Mouse (Mus musculus) CH12.LX (cell line): ENCODE measurements around the gene Mettl23. TPM values are rescaled to one million over a fixed set of nuclear protein-coding genes. Genes with fewer than 3 reads are reported as not detected.

Experiments used
- DNase-seq: peaks from one replicate; pipeline ENCODE4 v3.0.0-alpha.2; 2013; ENCODE audit errors: extremely low read depth
- H3K27ac ChIP-seq: 2 replicates; pipeline ENCODE4 v1.5.1; 2012; ENCODE audit warnings: low read depth, mild to moderate bottlenecking, control low read depth, moderate library complexity; ENCODE audit not compliant: insufficient read depth
- H3K27me3 ChIP-seq: replicated peaks from 2 replicates; pipeline ENCODE3; 2012; ENCODE audit warnings: inconsistent platforms
- H3K36me3 ChIP-seq, 2 experiments: replicated peaks in 1 of 2; 2 replicates each; pipeline versions ENCODE3 to v1.6.1; 2012; ENCODE audit warnings: inconsistent platforms in 1 of 2, low read length in 1 of 2, mild to moderate bottlenecking in 1 of 2, mixed read lengths in 1 of 2, moderate library complexity in 1 of 2; ENCODE audit not compliant: control insufficient read depth in 1 of 2, insufficient read depth in 1 of 2
- H3K4me1 ChIP-seq, 2 experiments: 2 replicates each; pipeline ENCODE4 v1.6.1; 2012; ENCODE audit warnings: inconsistent platforms in 1 of 2, moderate library complexity in 1 of 2; ENCODE audit not compliant: insufficient read depth in 2 of 2, control insufficient read depth in 1 of 2
- H3K4me2 ChIP-seq: 2 replicates; pipeline ENCODE4 v1.6.1; 2012; ENCODE audit warnings: low read depth, mild to moderate bottlenecking, control low read depth; ENCODE audit not compliant: poor library complexity, insufficient read depth, severe bottlenecking
- H3K4me3 ChIP-seq, 3 experiments: fragments of 150-350 bp in 1 of 3; sonication (generic) in 1 of 3; replicated peaks in 1 of 3; 2 replicates each; pipeline versions ENCODE3 to v1.5.1; 2011 to 2012; ENCODE audit warnings: low read depth in 2 of 3, low read length in 2 of 3, mild to moderate bottlenecking in 2 of 3, moderate library complexity in 2 of 3, control low read depth in 1 of 3, improper control_type of control experiment in 1 of 3, inconsistent platforms in 1 of 3, mixed read lengths in 1 of 3; ENCODE audit not compliant: poor library complexity in 1 of 3
- H3K79me2 ChIP-seq: replicated peaks from 2 replicates; pipeline ENCODE4 v1.6.1; 2012; ENCODE audit warnings: mild to moderate bottlenecking, moderate library complexity; ENCODE audit not compliant: control insufficient read depth, poor library complexity, insufficient read depth, severe bottlenecking; ENCODE audit errors: extremely low read depth
- H3K9ac ChIP-seq: 2 replicates; pipeline ENCODE4 v1.6.1; 2012; ENCODE audit warnings: low read depth, mild to moderate bottlenecking, control low read depth, moderate library complexity; ENCODE audit not compliant: insufficient read depth
- H3K9me3 ChIP-seq: replicated peaks from 2 replicates; pipeline ENCODE3; 2012; ENCODE audit warnings: low read length, inconsistent platforms, mixed read lengths
- BHLHE40 ChIP-seq: IDR thresholded peaks from 2 replicates; pipeline ENCODE4 v1.6.1; 2011; ENCODE audit warnings: mild to moderate bottlenecking, low read depth, low read length, improper control_type of control experiment
- CHD2 ChIP-seq: IDR thresholded peaks from 2 replicates; pipeline ENCODE4 v1.6.1; 2011; ENCODE audit warnings: low read length, improper control_type of control experiment
- CTCF ChIP-seq, 2 experiments: IDR thresholded peaks in 1 of 2; conservative IDR thresholded peaks in 1 of 2; 2 replicates each; pipeline ENCODE4 v1.5.1; 2011 to 2012; ENCODE audit warnings: low read depth in 2 of 2, low read length in 2 of 2, improper control_type of control experiment in 1 of 2, inconsistent platforms in 1 of 2, mild to moderate bottlenecking in 1 of 2, moderate library complexity in 1 of 2
- E2F4 ChIP-seq: IDR thresholded peaks from 2 replicates; pipeline ENCODE4 v1.6.1; 2011; ENCODE audit warnings: low read depth, low read length, improper control_type of control experiment; ENCODE audit not compliant: insufficient replicate concordance
- ELF1 ChIP-seq: IDR thresholded peaks from 2 replicates; pipeline ENCODE4 v1.6.1; 2014; ENCODE audit warnings: low read depth, mild to moderate bottlenecking, inconsistent platforms, low read length, improper control_type of control experiment
- ETS1 ChIP-seq: conservative IDR thresholded peaks from 2 replicates; pipeline ENCODE4 v1.6.1; 2012; ENCODE audit warnings: low read depth, mild to moderate bottlenecking, inconsistent platforms, low read length, improper control_type of control experiment, moderate library complexity
- GABPA ChIP-seq: IDR thresholded peaks from 2 replicates; pipeline ENCODE4 v1.6.1; 2012; ENCODE audit warnings: low read depth, low read length, improper control_type of control experiment, inconsistent platforms; ENCODE audit not compliant: insufficient replicate concordance
- HCFC1 ChIP-seq: IDR thresholded peaks from 2 replicates; pipeline ENCODE4 v1.6.1; 2012; ENCODE audit warnings: low read depth, mild to moderate bottlenecking, inconsistent platforms, low read length, improper control_type of control experiment
- MAZ ChIP-seq: IDR thresholded peaks from 2 replicates; pipeline ENCODE4 v1.6.1; 2012; ENCODE audit warnings: low read depth, mild to moderate bottlenecking, inconsistent platforms, low read length, improper control_type of control experiment, moderate library complexity
- MEF2A ChIP-seq: IDR thresholded peaks from 2 replicates; pipeline ENCODE4 v1.6.1; 2014; ENCODE audit warnings: low read depth, mild to moderate bottlenecking, inconsistent platforms, low read length, improper control_type of control experiment, borderline replicate concordance
- PAX5 ChIP-seq: IDR thresholded peaks from 2 replicates; pipeline ENCODE4 v1.6.1; 2012; ENCODE audit warnings: low read length, inconsistent platforms, mixed read lengths
- POLR2A ChIP-seq: IDR thresholded peaks from 2 replicates; pipeline ENCODE4 v1.6.1; 2011; ENCODE audit warnings: low read depth, mild to moderate bottlenecking, improper control_type of control experiment, low read length
- POLR2AphosphoS2 ChIP-seq: IDR thresholded peaks from 2 replicates; pipeline ENCODE4 v1.6.1; 2011; ENCODE audit warnings: low read depth, low read length, improper control_type of control experiment
- TBP ChIP-seq: conservative IDR thresholded peaks from 2 replicates; pipeline ENCODE4 v1.6.1; 2011; ENCODE audit warnings: low read depth, low read length, improper control_type of control experiment
- USF1 ChIP-seq: IDR thresholded peaks from 2 replicates; pipeline ENCODE4 v1.6.1; 2014; ENCODE audit warnings: low read depth, mild to moderate bottlenecking, inconsistent platforms, low read length, improper control_type of control experiment
- USF2 ChIP-seq: conservative IDR thresholded peaks from 2 replicates; pipeline ENCODE4 v1.6.1; 2011; ENCODE audit warnings: low read depth, low read length, improper control_type of control experiment
- ZC3H11A ChIP-seq: IDR thresholded peaks from 2 replicates; pipeline ENCODE4 v1.6.1; 2012; ENCODE audit warnings: low read depth, mild to moderate bottlenecking, inconsistent platforms, low read length, improper control_type of control experiment
- ZMIZ1 ChIP-seq: IDR thresholded peaks from 2 replicates; pipeline ENCODE4 v1.6.1; 2012; ENCODE audit warnings: low read depth, mild to moderate bottlenecking, inconsistent platforms, low read length, improper control_type of control experiment
- dilution Hi-C: fragments of 300-500 bp; cut with MboI; formaldehyde crosslinking; loops from 2 replicates; pipeline ENCODE4 v1.14.3; 2020; ENCODE audit warnings: low sequenced_read_pairs; ENCODE audit not compliant: extremely low pct_unique_long_range_greater_than_20kb, extremely low pct_ligation_motif_present
- in situ Hi-C: fragments of 300-500 bp; cut with MboI; formaldehyde crosslinking; loops from 3 replicates; pipeline ENCODE4 v1.14.3; 2019; ENCODE audit warnings: low sequenced_read_pairs, low pct_ligation_motif_present, low pct_unique_long_range_greater_than_20kb, mixed read lengths
- polyA plus RNA-seq: library from polyadenylated mRNA; unstranded; fragments of >175 nt; gene quantifications from 2 replicates; pipeline ENCODE4 v1.2.1, GENCODE M21; 2012; ENCODE audit warnings: low read depth; ENCODE audit not compliant: insufficient read length
- total RNA-seq, 2 experiments: library from RNA; depleted of rRNA; stranded (reverse); fragments of 300-350 nt in 1 of 2; fragments of >200 nt in 1 of 2; gene quantifications; 2 replicates each; pipeline ENCODE4 v1.2.3; 2012 to 2014

The Mettl23 gene
- total and polyA plus RNA-seq, 3 experiments: 44.5 to 64.9 (median 63.7) TPM

GRCm38 (mm10) chr11:116846593-116847181 is 3.6 kb downstream of the Mettl23 start:
- Histone ChIP-seq H3K9ac (no peak overlapping the region), H3K79me2 (peaks cover 67% of the 10 kb centered on the region), H3K4me3 (no peak overlapping the region), H3K9me3 (no peaks in the 10 kb centered on the region), H3K27ac (0 out of 2 replicates have a peak overlapping the region, but pooled peaks have one; percentile 12), H3K4me1 (peaks cover 5 to 57% of the 10 kb centered on the region in 2 experiments; a peak in 3 of 4 replicates), H3K36me3 (peaks cover 25 to 51% of the 10 kb centered on the region in 2 experiments), H3K4me2 (no peak overlapping the region), H3K27me3 (no peaks in the 10 kb centered on the region)
- in situ Hi-C loops (no loop called here), dilution Hi-C loops (no loop called here)
- peak; percentile 34 for DNase-seq
- TF ChIP-seq USF2: peak; percentile 65
- no peak for TF ChIP-seq USF1
- TF ChIP-seq, all 38 proteins: peak for 1

DNA sequence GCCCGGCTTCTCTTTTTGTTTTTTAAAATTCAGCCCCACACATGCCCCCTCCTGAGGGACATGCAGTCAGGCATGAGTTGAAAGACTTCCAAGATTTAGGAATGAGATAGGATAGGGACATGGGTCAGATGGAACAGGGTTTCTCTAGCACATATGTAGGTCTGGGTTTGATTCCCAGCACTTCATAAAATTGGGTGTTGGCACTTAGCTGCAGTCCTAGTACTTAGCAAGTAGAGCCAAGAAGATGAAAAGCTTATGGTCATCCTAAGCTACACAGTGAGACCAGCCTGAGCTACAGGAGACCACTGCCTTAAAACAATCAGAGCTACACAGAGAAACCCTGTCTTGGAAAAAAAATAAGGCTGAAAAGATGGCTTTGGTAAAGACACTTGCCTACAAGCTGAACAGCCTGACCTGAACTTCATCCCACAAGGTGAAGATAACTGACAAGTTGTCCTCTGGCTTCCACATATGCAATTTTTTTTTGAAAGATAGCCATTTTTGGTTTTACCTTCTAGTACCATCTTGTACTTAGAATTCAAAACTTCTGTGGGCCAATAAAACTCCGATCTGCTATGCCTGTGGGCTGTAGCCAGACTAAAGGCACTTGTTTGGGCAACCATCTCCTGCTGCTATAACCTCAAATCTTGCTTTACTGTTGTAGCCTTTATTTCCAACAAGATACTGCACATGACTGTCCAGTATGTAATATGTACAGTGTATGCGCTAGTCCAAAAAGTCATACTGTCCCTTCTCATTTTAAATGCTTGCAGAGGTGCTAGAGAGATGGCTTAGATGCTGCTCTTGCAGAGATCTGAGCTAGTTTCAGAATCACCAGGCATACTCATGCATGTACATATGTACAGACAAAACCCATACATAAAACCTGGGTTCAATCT is 4.4 kb downstream of the Mettl23 start:
- peaks cover 29 to 56% of the 10 kb centered on the region in 2 experiments for H3K36me3 ChIP-seq
- in situ Hi-C loops (no loop called here), dilution Hi-C loops (no loop called here)
- H3K27ac ChIP-seq: no peak overlapping the region
- H3K4me3 ChIP-seq: no peak overlapping the region
- peak; percentile 32 for TF ChIP-seq POLR2A
- no peak for TF ChIP-seq HCFC1
- H3K9me3 ChIP-seq: no peaks in the 10 kb centered on the region
- DNase-seq: peak; percentile 34
- peak overlapping the region; percentile 1; the same call in 1 of the 2 replicates for H3K4me2 ChIP-seq
- no peaks in the 10 kb centered on the region for H3K27me3 ChIP-seq
- peaks cover 67% of the 10 kb centered on the region for H3K79me2 ChIP-seq
- H3K4me1 ChIP-seq: peaks cover 5 to 56% of the 10 kb centered on the region in 2 experiments; a peak in 3 of 4 replicates
- no peak overlapping the region for H3K9ac ChIP-seq

- no peak for TF ChIP-seq ZMIZ1
- TF ChIP-seq ETS1: no peak
- no peak for TF ChIP-seq TBP
- no peak for TF ChIP-seq GABPA
- TF ChIP-seq MAZ: no peak
- TF ChIP-seq MEF2A: no peak
- no peak for TF ChIP-seq USF1
- no peak for TF ChIP-seq HCFC1
- no peak for TF ChIP-seq CTCF (conservative IDR thresholded peaks at IDR 0.05 in 1 of 2, IDR thresholded peaks at IDR 0.05 in 1 of 2; ENCODE audit: low read depth in 2 of 2, low read length in 2 of 2)
- no peak for TF ChIP-seq POLR2AphosphoS2
- TF ChIP-seq ELF1: no peak
- TF ChIP-seq CHD2: no peak
- TF ChIP-seq ZC3H11A: no peak
- TF ChIP-seq USF2: no peak; the same call in 1 of the 2 replicates
- no peak for TF ChIP-seq BHLHE40
- TF ChIP-seq E2F4: no peak
- TF ChIP-seq PAX5: no peak
- Histone ChIP-seq H3K4me2 (no peak overlapping the region), H3K4me3 (no peak overlapping the region), H3K79me2 (peaks cover 69% of the 10 kb centered on the region), H3K9ac (no peak overlapping the region), H3K27me3 (no peaks in the 10 kb centered on the region), H3K4me1 (peaks cover 5 to 56% of the 10 kb centered on the region in 2 experiments; a peak in 3 of 4 replicates), H3K27ac (no peak overlapping the region), H3K36me3 (peaks cover 29 to 56% of the 10 kb centered on the region in 2 experiments), H3K9me3 (no peaks in the 10 kb centered on the region)
- dilution Hi-C loops: no loop called here
- in situ Hi-C loops: no loop called here
- DNase-seq: peak; percentile 27
These were observed 5.2 kb downstream of the Mettl23 start for GRCm38 (mm10) chr11:116848086-116848876.
